24 mouse cellular contexts compared by ENCODE assay signal in genomic region chr4:120106362-120106761, GRCm38 (mm10). TPM values are rescaled to one million over a fixed set of nuclear protein-coding genes. Genes with fewer than 3 reads are reported as not detected.
"Had no signal": no experiment of that assay in that cellular context is flagged by ENCODE, and none has a peak within 500 bp of the region (broad histone marks: within the 10 kb centered on the region; RNA-seq: fewer than 3 reads in every experiment).

No protein-coding gene starts in this region.

- H3K36me3 ChIP-seq: midbrain, embryonic 10.5 days; midbrain, embryonic 12.5 days; neural tube, embryonic 13.5 days; neural tube, embryonic 15.5 days had no signal

- H3K9me3 ChIP-seq: midbrain, embryonic 10.5 days; midbrain, embryonic 12.5 days; neural tube, embryonic 13.5 days; neural tube, embryonic 15.5 days had no signal

- H3K4me1 ChIP-seq: midbrain, embryonic 10.5 days; midbrain, embryonic 12.5 days; neural tube, embryonic 13.5 days; neural tube, embryonic 15.5 days had no signal

- H3K27me3 ChIP-seq: midbrain, embryonic 12.5 days; neural tube, embryonic 13.5 days; neural tube, embryonic 15.5 days had no signal

- H3K27ac ChIP-seq: midbrain, embryonic 10.5 days; midbrain, embryonic 12.5 days; neural tube, embryonic 13.5 days; neural tube, embryonic 15.5 days had no signal

- DNase-seq: lung, adult 18-20 months; lung, embryonic 14.5 days; lung, postnatal 10 days; midbrain, embryonic 14.5 days; retina, postnatal 1 day; right cerebral cortex, adult 18-20 months; right cerebral cortex, postnatal 25 days; right cerebral cortex, postnatal 4 days; spleen, adult 18-20 months; thymus, adult 18-20 months; thymus, postnatal 14 days; thymus, postnatal 36 days had no signal

- H3K4me3 ChIP-seq: midbrain, embryonic 10.5 days; midbrain, embryonic 12.5 days; myocyte; neural tube, embryonic 13.5 days; neural tube, embryonic 15.5 days had no signal

RNA-seq across cellular contexts. Expression of gene AL607142.1, which starts 41.6 kb away (rescaled TPM):
- polyA plus RNA-seq: lung, embryonic 14.5 days; lung, embryonic 16.5 days; midbrain, embryonic 10.5 days; midbrain, embryonic 12.5 days; midbrain, embryonic 14.5 days; midbrain, embryonic 16.5 days; myocyte; neural tube, embryonic 11.5 days; neural tube, embryonic 13.5 days; neural tube, embryonic 15.5 days; small intestine, adult 2 months; stomach, embryonic 14.5 days; stomach, embryonic 16.5 days; thymus, postnatal 0 days had no signal

RNA-seq across cellular contexts. Expression of gene Edn2, which starts 54.6 kb away (rescaled TPM):
- polyA plus RNA-seq: midbrain, embryonic 10.5 days; midbrain, embryonic 12.5 days; midbrain, embryonic 16.5 days; myocyte; neural tube, embryonic 11.5 days had no signal
